In the genomic region with DNA sequence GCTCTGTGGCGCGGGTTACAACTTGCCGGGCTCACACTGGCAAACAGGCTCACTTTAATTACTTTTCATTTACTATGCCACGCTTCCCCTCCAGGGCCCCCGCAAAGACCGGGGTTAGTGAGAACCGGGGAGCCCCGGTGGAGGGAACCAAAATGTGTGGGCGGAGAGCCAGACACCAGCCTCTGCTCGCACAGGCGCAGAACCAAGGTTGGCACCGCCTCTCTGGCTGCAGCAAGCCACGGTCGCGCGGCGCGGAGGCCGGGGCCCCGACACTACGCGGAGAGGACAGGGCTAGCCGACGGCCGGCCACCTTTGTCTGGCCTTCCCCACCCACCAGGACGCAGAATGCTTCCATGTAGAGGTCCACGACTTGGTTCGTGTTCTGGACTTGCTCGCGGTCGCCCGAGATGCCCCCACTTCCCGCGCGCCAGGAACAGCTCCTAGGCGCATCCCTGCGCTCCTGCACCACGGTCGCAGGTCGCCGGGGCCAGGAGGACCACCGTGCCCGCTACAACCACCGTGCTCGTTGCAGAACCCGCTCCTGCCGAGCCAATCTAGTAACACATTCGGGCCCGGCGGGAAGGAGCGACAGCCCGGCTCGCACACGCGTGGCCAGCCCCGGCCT, we compare ENCODE assay signal across 8 mouse cellular contexts. TPM values are rescaled to one million over a fixed set of nuclear protein-coding genes. Genes with fewer than 3 reads are reported as not detected.
DNase-seq lines count a peak whose midpoint lies in the region; ATAC-seq and TF ChIP-seq lines count a peak whose summit lies in the region.

No protein-coding gene starts in this region.

- ATAC-seq in forebrain, embryonic 16.5 days, result peak; percentile 76
- peak; percentile 72 for ATAC-seq in lung, embryonic 14.5 days (ENCODE audit: insufficient read depth)
- peak; percentile 70 for ATAC-seq in neutrophil, adult 5-6 weeks (ENCODE audit: extremely low read depth, insufficient number of reproducible peaks, low FRiP score, poor library complexity, severe bottlenecking)

- TF ChIP-seq EP300 in ES-Bruce4 (IDR thresholded peaks at IDR 0.05; ENCODE audit: insufficient read depth, low read depth, low read length), result no peak

- no peak for TF ChIP-seq CTCF in ES-Bruce4 (IDR thresholded peaks at IDR 0.05; ENCODE audit: low read depth, low read length)
- no peak for TF ChIP-seq CTCF in lung, embryonic 14.5 days (IDR thresholded peaks at IDR 0.05; ENCODE audit: low read depth)

- H3K4me2 ChIP-seq in forebrain, embryonic 16.5 days (ENCODE audit: low read length), result peak overlapping the region; percentile 77
- peak overlapping the region; percentile 73 for H3K4me2 ChIP-seq in lung, embryonic 14.5 days

- H3K27ac ChIP-seq in ES-Bruce4 (ENCODE audit: insufficient read depth, low read length), result no peak overlapping the region
- H3K27ac ChIP-seq in forebrain, embryonic 16.5 days (ENCODE audit: low read length), result peak overlapping the region; percentile 80
- peak overlapping the region; percentile 92 for H3K27ac ChIP-seq in lung, embryonic 14.5 days (ENCODE audit: low read depth)

- intact Hi-C loops in heart, postnatal 36 days (cut with DNase I), result loop anchor here (1.0 to 5.0 kb wide), 5 partner anchors 34 to 152 kb away; no protein-coding TSS in a partner anchor

- DNase-seq in cerebellum, adult 11-12 months, result peak; percentile 82
- peak; percentile 82 to 87 for DNase-seq in heart, postnatal 36 days
- DNase-seq in layer of hippocampus, adult 8-10 months (ENCODE audit: low spot score in 2 of 2), result peak; percentile 67 to 77
- peak; percentile 82 for DNase-seq in lung, embryonic 14.5 days
- DNase-seq in thymus, adult 18-20 months, result peak; percentile 81 to 87

- peak overlapping the region; percentile 82 for H3K4me3 ChIP-seq in ES-Bruce4 (ENCODE audit: low read depth, low read length)
- H3K4me3 ChIP-seq in forebrain, embryonic 16.5 days (replicated peaks; ENCODE audit: low read length), result peak overlapping the region; percentile 62
- peak overlapping the region; percentile 69 for H3K4me3 ChIP-seq in lung, embryonic 14.5 days (ENCODE audit: low read depth, low read length)

- TF ChIP-seq POLR2A in ES-Bruce4 (IDR thresholded peaks at IDR 0.05; ENCODE audit: insufficient read depth, low read length), result no peak

- no peaks in the 10 kb centered on the region for H3K4me1 ChIP-seq in ES-Bruce4 (ENCODE audit: control insufficient read depth, insufficient read depth, low read length)
- peaks cover 15% of the 10 kb centered on the region for H3K4me1 ChIP-seq in forebrain, embryonic 16.5 days (replicated peaks; ENCODE audit: control insufficient read depth, insufficient read depth, low read length)
- peaks cover 10% of the 10 kb centered on the region; the same call in 1 of the 2 replicates for H3K4me1 ChIP-seq in lung, embryonic 14.5 days (ENCODE audit: insufficient read depth)

- H3K27me3 ChIP-seq in ES-Bruce4 (ENCODE audit: control insufficient read depth, insufficient read depth, low read length, poor library complexity, severe bottlenecking), result no peaks in the 10 kb centered on the region
- H3K27me3 ChIP-seq in forebrain, embryonic 16.5 days (replicated peaks; ENCODE audit: control insufficient read depth, insufficient read depth, low read length), result no peaks in the 10 kb centered on the region
- H3K27me3 ChIP-seq in lung, embryonic 14.5 days (ENCODE audit: insufficient read depth, low read length), result no peaks in the 10 kb centered on the region

- under 1% methylated on average over 56 of the region's 56 CpGs for whole genome bisulfite sequencing in forebrain, embryonic 16.5 days
- WGBS in lung, embryonic 14.5 days, result under 1% methylated on average over 56 of the region's 56 CpGs

- peak overlapping the region; percentile 71 for H3K9ac ChIP-seq in ES-Bruce4 (ENCODE audit: low read depth, poor library complexity, severe bottlenecking)
- peak overlapping the region; percentile 89 for H3K9ac ChIP-seq in forebrain, embryonic 16.5 days (replicated peaks; ENCODE audit: low read depth, low read length)
- H3K9ac ChIP-seq in lung, embryonic 14.5 days, result peak overlapping the region; percentile 91

- H3K36me3 ChIP-seq in ES-Bruce4 (ENCODE audit: control insufficient read depth, insufficient read depth, low read length, poor library complexity, severe bottlenecking), result no peaks in the 10 kb centered on the region
- H3K36me3 ChIP-seq in forebrain, embryonic 16.5 days (ENCODE audit: control insufficient read depth, insufficient read depth), result no peaks in the 10 kb centered on the region
- H3K36me3 ChIP-seq in lung, embryonic 14.5 days (ENCODE audit: insufficient read depth), result no peaks in the 10 kb centered on the region

- no peaks in the 10 kb centered on the region for H3K9me3 ChIP-seq in ES-Bruce4 (replicated peaks; ENCODE audit: control insufficient read depth, insufficient read depth, low read length, poor library complexity, severe bottlenecking)
- H3K9me3 ChIP-seq in forebrain, embryonic 16.5 days (ENCODE audit: control insufficient read depth, low read length), result no peaks in the 10 kb centered on the region
- no peaks in the 10 kb centered on the region for H3K9me3 ChIP-seq in lung, embryonic 14.5 days (ENCODE audit: low read depth, low read length)

RNA-seq across cellular contexts. Expression of gene Lrch1, which starts 0.8 kb away (rescaled TPM):
- 16.2 and 17.0 TPM in 2 replicates for polyA plus RNA-seq in ES-Bruce4 (2011; ENCODE audit: insufficient read depth, insufficient read length, low read depth, missing spikeins)
- polyA plus RNA-seq in forebrain, embryonic 16.5 days (2015; fragmentation: Nextera tagmentation; extraction: Ambion mirVana), result 11.4 and 12.5 TPM in 2 replicates
- 10 to 100 TPM; 16.2 to 17.5 TPM for total RNA-seq in heart, postnatal 36 days (2021)
- total RNA-seq in layer of hippocampus, adult 8-10 months (2022), result 10 to 100 TPM; 14.8 to 43.1 (median 18.3) TPM
- 18.9 and 23.9 TPM in 2 replicates for polyA plus RNA-seq in lung, embryonic 14.5 days (2014; fragmentation: Nextera tagmentation; extraction: Ambion mirVana)
- 43.7 and 50.0 TPM in 2 replicates for total RNA-seq in neutrophil, adult 5-6 weeks (2017)
